In the genomic region with DNA sequence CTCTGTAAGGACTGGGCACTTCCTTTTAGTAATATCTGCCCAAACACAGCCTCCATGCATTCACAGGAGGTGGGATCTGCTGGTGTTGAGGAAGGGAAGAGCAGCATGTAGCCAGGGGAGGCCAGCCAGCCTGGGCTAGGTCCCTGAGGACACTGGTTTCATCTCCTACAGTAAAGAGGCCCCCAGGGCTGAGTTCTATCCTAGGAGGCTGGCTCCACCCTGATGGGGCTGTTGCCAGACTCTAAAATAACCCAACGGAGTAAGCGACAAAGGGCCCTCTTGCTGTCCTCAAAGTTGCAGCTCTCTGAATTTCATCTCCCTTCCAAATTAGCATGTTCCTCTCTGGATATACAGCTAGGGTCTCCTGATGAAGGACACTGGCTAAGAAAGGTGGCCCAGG, we compare ENCODE assay signal across 16 mouse cellular contexts.
"Had no signal": no experiment of that assay in that cellular context is flagged by ENCODE, and none has a peak within 500 bp of the region (broad histone marks: within the 10 kb centered on the region; RNA-seq: fewer than 3 reads in every experiment).

No protein-coding gene starts in this region.

- H3K4me2 ChIP-seq: limb, embryonic 13.5 days; midbrain, embryonic 11.5 days; neural tube, embryonic 13.5 days had no signal

- DNase-seq: kidney, postnatal 4 days; left cerebral cortex, postnatal 4 days; lung, adult 18-20 months; lung, postnatal 4 days; retina, postnatal 1 day; right cerebral cortex, postnatal 4 days; spleen, adult 18-20 months; thymus, adult 18-20 months; thymus, postnatal 14 days had no signal

- H3K9ac ChIP-seq: limb, embryonic 13.5 days; liver, embryonic 14.5 days; neural tube, embryonic 13.5 days had no signal

- H3K27me3 ChIP-seq: limb, embryonic 13.5 days; neural tube, embryonic 13.5 days had no signal

- ATAC-seq: lung, postnatal 0 days; midbrain, embryonic 16.5 days had no signal

- H3K27ac ChIP-seq: layer of hippocampus, adult 2 months; limb, embryonic 13.5 days; liver, embryonic 14.5 days; neural tube, embryonic 13.5 days had no signal

- H3K36me3 ChIP-seq: limb, embryonic 13.5 days; neural tube, embryonic 13.5 days had no signal

- H3K4me3 ChIP-seq: layer of hippocampus, adult 2 months; limb, embryonic 13.5 days; neural tube, embryonic 13.5 days had no signal

- H3K9me3 ChIP-seq: limb, embryonic 13.5 days; neural tube, embryonic 13.5 days had no signal
